Mouse (Mus musculus): Measurements from ENCODE around the gene Kcnh2.

- no peak for TF ChIP-seq POLR2A (IDR thresholded peaks at IDR 0.05; ENCODE audit: extremely low read depth, insufficient read depth, low read length)
- no peak for TF ChIP-seq CTCF (IDR thresholded peaks at IDR 0.05; ENCODE audit: extremely low read depth, insufficient read depth, low read length)
Observed at GRCm38 (mm10) chr5:24352251-24352859, 951 bp upstream of the Kcnh2 start.

All from cortical plate, adult 2 months (tissue).